Mouse (Mus musculus) heart, adult 2 months (tissue): Measurements from ENCODE around the gene Gm26741.

Source experiments
- CTCF ChIP-seq: fragments of 200-600 bp; IDR thresholded peaks from 2 replicates; pipeline ENCODE4 v1.8.1; 2022; ENCODE audit warnings: antibody characterized with exemption, mild to moderate bottlenecking, moderate library complexity
- POLR2A ChIP-seq: fragments of 200-500 bp; IDR thresholded peaks from 2 replicates; pipeline ENCODE4 v1.6.1; 2011; ENCODE audit warnings: mild to moderate bottlenecking, low read depth, low read length, control low read depth; ENCODE audit not compliant: insufficient read depth

- TF ChIP-seq CTCF: no peak
- TF ChIP-seq POLR2A: no peak
Measured at GRCm38 (mm10) chr10:52321918-52322317, 36.6 kb upstream of the Gm26741 start.
